Mouse (Mus musculus) subcutaneous adipose tissue, adult 2 months (tissue): ENCODE results near the gene Gal. TPM values are rescaled to one million over a fixed set of nuclear protein-coding genes. Genes with fewer than 3 reads are reported as not detected.

Experiments used
- polyA plus RNA-seq: library from polyadenylated mRNA; depleted of rRNA; stranded (reverse); fragments of >200 nt; gene quantifications from 2 replicates; pipeline ENCODE4 v1.2.3, GENCODE M21; 2012; ENCODE audit warnings: low replicate concordance; rRNA removed

The Gal gene
- polyA plus RNA-seq = 0.20 and 0.40 TPM in 2 replicates

GRCm38 (mm10) chr19:3414268-3414733, at the start of gene Gal:
TSS of gene Gal (minus strand) at chr19:3414544.

GRCm38 (mm10) chr19:3388629-3389057, 25.7 kb downstream of the Gal start, which contains the start of gene Tesmin:
TSS of gene Tesmin (plus strand) at chr19:3388857.

Other genes starting within 250 kb of the Gal start
- 40.8 and 51.5 TPM in 2 replicates for gene Mrpl21, start 131.6 kb downstream of the Gal start, polyA plus RNA-seq
- gene Ighmbp2, start 131.5 kb downstream of the Gal start, polyA plus RNA-seq = 6.1 and 9.9 TPM in 2 replicates
- gene Cpt1a, start 92.2 kb downstream of the Gal start, polyA plus RNA-seq = 61.0 and 88.3 TPM in 2 replicates
- gene Tesmin, start 25.7 kb downstream of the Gal start, polyA plus RNA-seq = 0.22 and 0.39 TPM in 2 replicates
- 38.6 and 68.7 TPM in 2 replicates for gene Ppp6r3, start 161.2 kb upstream of the Gal start, polyA plus RNA-seq